Mouse (Mus musculus) naive thymus-derived CD4-positive, alpha-beta T cell, adult 2 months (primary cell): Measurements from ENCODE around the gene Pdlim1.

Experiments
- DNase-seq: peaks from one replicate; pipeline ENCODE4 v3.0.0-alpha.2; 2011; ENCODE audit warnings: low read depth

Pdlim1 gene

DNA sequence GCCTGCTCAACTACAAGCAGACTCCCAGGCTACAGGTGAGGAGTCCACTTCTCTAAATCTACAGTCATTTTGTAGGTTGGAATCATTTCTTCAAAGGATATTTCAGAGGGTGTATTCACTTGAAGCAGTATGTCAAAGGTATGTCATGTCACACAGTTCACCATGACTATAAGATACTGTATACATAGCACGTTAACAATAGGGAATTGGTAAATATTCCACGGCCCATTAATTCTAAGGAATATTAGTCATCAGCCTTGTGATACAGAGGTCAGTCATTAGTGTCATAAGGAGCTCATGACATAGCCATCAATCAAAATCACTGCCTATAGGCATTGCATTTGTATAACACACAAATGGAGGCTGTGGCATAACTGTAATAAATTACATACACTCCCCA is 13.1 kb upstream of the Pdlim1 start:
- DNase-seq: no peak

GRCm38 (mm10) chr19:40283415-40283814 is 11.8 kb upstream of the Pdlim1 start:
- DNase-seq: no peak

DNA sequence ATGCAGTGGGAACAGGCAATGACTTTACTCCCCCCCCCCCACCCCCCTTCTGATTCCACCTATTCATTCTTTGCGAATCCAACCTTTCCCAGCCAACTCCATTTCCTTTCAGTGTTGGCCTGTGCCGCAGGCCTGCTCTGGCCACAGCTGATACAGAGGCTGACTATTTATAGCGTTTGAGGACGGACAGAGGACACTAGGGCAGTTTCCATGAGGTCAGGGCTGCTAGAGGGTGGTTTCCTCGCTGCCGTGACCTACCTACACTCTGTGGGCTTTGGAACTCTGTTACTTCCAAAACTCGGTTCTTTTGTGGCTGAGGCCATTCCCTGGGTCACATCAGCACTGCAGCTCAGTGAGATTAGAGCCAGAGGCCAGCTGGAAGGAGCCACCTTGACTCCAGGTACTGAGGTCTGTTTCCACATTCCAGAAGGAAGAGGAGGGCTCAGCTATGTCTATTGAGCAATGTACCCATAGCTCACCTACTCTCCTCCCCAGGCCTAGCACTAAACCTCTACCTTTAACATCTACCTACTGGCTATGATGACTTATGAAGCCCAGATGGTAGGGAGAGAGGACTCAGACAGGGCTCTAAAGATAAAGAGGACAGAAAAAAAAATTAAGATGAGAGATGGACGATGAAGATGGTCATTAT is 6.9 kb upstream of the Pdlim1 start:
- no peak for DNase-seq

GRCm38 (mm10) chr19:40277494-40277893 is 5.9 kb upstream of the Pdlim1 start:
- DNase-seq: no peak

DNA sequence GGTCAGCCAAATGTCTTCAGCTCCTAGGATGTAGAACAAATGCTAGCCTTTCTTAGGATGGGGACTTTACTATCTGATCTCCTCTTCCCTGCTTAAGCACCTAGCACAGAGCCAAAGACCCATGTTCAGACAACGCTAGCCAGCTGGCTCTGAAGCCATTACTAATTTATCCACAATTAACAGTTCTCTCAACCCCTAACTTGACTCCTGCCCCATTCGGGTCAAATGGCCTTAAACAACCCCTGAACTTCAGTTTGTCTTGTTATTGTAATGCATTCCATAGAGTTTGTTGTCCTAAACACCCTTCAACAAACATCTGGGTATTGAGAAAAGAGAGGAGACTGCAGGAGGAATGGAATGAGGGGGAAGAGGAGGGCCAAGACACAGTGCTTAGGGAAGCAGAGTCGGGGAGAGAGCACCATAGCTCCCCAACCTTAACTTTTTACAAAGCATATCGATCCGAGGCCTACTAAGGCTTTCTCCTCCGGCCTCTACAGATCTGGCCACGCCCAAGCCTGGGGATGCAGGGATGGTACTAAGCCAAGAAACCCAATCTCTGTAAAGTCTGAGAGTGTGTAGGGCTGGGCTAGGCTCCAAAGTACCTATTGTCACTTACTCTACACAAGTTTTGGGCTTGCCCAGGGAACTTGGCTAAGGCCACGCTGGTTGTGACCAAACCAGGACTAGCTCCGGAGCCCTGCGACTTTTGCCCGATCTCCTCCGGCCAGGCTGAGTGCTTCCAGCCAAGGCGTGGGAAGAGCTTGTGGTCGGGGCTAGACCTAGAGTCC is 4.0 kb upstream of the Pdlim1 start:
- DNase-seq: no peak

GRCm38 (mm10) chr19:40272674-40273073 is 1.0 kb upstream of the Pdlim1 start:
- no peak for DNase-seq

DNA sequence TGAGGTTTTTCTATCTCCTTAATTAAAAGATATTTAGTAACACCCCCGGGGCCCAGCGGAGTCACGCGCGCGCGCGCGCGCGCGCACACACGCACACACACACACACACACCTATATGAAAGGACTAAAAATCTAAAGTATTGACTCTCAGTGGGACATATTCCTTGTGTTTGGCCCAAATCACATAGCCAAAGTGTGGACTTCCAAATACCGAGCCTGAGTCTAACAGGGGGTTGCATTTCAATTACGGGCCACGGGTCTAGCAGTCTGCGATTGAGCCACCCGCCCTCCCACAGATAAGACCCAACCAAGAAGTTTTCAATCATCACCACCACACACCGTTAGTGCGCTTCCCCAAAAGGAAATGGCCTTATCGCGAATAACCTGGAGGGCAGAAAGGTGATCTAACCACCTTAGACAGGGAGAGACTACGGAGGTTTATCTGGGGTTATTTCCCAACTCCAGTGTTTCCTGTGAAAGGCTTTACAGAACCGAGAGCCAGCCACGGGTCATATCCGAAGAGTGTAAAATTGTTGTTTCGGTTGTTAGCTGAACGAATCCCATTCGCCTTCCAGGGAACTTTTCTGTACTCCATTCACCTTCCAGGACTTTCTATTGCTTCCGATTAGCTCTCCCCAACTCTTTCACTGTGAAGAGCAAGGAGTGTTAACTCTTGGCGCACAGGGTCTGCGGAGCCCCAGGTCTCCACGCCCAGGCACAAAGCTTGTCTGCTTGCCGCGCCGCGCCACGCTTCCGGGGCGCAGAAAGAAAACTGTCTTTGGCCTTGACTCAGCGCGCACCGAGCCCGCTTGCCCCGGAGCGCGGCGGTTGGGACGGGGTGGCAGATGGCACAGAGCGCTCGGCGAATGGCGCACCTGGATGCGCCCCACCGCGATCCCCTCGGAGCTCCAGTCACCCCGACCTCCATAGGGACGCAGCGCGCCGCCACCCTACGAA is 1.0 kb downstream of the Pdlim1 start:
- DNase-seq: peak; percentile 82

- no peak for DNase-seq
Measured at GRCm38 (mm10) chr19:40269526-40269925, 2.1 kb downstream of the Pdlim1 start.

DNA sequence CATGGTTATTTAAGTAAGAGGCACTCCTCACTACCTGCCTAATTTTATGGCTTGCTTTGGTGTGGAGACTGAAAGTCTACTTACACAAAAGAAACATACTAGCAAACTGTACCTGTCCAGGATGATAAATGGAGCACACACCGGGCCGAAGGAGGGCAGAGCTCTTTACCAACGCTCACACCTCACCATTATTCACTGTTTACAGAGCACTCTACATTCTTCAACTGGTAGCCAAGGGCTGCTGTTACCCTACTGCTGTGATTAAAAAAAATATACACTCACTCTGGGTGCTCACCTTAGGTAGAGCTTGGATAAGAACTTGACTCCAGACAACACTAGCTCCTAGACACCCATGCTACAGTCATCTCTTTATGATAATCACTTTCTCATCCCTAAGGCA is 3.1 kb downstream of the Pdlim1 start:
- DNase-seq: no peak

DNA sequence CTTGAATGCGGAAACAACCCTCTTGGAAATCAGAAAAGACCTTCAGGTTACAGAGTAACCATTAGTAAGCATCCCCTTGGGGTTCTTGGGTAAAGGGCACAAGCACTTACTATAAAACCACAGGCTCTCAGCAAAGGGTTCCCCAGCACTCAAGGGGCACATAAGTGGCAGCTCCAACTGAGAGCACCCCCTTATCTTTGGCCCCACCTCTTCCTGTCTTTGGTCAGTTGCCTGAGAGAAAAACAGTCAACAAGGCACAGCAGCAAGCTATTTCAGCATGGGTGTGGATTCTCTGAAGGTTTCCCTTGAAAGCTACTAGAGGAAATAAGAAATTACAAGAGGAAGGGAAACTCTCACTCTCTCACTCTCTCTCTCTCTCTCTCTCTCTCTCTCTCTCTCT is 4.3 kb downstream of the Pdlim1 start:
- peak; percentile 79 for DNase-seq

DNA sequence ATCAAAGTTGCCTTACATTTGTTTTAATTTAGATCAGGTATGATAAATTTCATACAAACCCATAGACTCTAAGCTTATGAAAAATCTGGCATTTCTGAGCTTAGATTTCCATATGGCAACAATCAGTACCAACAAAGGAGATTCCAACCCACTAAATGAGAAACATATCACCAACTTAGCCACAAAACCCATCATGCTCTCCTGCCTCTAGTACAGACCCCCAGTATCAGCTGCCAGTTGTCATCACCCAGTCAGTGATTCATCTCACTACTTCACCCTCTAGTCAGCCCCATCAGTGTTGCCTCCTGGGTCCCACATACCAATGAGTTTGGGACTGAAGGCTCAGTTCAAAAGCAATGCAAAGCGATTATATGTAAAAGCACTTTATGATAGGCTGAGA is 12.2 kb downstream of the Pdlim1 start:
- no peak for DNase-seq

- peak; percentile 93 for DNase-seq
Measured at GRCm38 (mm10) chr19:40257396-40257795, 14.2 kb downstream of the Pdlim1 start.

DNA sequence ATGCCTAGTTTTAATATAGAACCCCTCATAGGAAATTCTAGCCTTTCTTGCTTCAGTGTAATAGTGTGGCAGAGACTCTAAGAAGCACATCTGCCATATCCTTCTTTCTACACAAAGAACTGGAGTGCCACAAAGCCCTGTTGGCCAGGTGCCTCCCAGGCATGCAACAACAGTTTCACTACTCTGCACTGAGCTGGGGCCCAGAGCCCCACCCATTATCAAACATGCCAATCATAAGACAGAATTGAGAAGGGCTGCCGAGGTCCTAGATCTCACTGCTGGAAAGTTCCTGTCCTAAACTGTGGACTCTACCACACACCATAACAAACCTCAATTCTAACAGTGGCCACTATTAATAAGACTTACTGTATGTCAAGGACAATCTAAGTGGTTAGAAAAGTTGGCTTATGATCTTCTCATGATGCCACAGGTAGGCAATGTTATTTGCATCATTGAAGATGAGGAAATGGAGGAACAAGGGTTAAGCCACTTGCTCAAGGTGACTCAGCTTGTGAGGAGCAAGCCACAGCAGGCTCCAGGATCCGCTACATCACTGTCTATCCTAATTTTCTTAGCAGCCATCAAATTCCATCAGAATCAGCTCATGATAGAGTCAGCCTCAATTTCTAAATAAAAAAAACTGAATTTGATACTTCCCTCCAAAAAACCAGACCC is 15.1 kb downstream of the Pdlim1 start:
- peak; percentile 40 for DNase-seq

DNA sequence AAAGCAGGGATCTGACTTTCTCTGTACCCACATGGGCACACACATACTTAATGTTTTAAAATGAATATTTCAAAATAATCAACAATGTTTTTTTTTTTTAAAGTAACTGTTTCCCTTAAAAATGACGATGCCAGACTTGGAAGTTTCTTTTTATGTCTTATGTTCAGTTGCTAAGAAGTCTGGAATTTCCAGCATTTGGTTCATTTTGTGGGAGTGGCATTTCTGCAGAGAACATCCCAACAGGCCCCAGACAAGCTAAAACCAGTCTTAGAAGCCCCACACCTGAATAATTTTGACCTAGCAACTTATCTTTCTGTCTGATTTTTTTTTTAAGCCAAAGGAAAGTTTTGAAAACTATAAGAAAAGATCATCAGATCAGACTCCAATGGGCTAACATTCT is 16.1 kb downstream of the Pdlim1 start:
- DNase-seq: no peak

DNA sequence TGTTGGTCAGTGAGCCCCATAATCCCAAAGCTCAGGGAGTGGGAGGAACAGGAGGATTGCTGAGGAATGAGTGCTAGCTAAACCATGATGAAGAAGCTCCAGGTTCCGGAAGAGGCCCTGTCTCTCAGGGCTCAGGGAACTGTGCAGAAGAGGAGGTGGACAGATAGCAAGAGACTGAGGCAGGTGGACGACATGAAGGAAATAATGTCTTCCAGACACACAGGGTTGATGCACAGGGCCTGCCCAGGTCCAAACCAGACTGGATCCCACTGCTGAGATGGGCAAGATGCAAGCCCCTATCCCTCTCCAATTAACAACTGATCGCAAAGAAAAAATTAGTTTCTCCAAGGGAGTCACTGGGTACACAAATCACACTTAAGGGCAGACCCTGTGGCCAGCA is 16.9 kb downstream of the Pdlim1 start:
- no peak for DNase-seq

DNA sequence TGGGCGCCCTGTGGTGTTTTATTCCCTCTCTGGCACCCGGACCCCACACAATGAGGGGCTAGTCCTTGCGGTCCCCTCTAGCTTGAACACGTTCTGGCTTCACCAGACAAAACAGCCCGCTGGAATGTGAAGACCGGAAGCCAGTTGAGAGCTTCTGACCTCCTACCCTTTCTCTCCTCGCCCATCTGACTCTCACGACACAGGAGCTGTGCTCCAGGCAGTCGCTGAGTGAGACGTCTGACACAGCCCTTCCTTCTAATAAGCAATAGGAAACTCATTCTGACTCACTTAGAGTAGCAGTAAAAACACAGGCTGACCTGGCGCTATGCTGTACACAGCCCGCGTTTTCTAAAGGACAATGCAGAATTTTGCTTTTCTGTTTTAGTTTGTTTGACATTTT is 17.9 kb downstream of the Pdlim1 start:
- DNase-seq: no peak

GRCm38 (mm10) chr19:40251115-40251514 is 20.5 kb downstream of the Pdlim1 start:
- DNase-seq: no peak

DNA sequence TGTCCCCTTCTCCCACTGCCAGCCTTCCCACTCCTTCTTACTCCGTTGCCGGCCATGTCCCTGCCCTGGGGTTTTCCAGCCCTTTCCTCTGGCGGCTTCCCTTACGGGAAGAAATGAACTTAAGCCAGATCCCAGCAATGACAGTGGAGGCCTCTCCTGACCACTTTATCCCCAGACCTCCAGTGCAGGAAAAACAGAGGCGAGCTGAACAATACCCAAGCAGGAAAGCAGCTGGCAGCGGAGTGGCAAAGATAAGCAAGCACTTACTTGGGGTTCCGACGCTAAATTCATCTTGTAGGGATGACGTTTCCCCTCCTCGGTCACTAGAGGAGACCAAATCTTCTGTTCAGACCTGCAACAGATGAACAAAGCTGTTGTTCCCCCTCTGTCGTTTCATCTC is 22.3 kb downstream of the Pdlim1 start:
- no peak for DNase-seq

GRCm38 (mm10) chr19:40248476-40248875 is 23.2 kb downstream of the Pdlim1 start:
- no peak for DNase-seq

- no peak for DNase-seq
Measured at GRCm38 (mm10) chr19:40247268-40247666, 24.4 kb downstream of the Pdlim1 start.

DNA sequence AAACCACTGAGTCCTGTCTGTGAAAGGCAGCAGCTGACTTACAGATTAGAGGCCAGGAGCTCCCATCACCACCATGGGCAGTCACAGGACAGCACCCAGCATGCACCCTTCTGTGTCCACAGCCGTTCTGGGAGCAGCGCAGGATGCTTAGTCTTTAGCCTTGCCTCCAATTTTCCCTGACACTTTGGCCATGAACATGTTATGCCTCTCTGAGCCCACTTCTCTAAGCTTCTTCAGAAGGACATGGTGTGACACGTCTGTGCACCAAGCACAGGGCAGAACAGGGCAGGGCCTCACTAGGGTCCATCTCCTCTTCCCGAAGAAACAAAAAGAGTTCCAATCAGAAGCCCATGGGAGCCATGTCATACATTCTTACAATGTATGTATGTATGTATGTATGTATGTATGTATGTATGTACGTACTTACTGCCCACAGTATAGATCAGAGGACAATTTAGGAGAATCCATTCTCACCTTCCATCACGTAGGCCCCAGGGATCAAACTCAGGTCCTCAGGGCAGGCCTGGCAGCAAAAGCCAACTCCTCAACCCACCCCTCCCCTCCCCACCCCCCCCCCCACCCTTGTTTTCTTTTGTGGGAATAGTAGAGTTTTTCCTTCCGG is 24.9 kb downstream of the Pdlim1 start:
- no peak for DNase-seq
